Mouse (Mus musculus): ENCODE results near the gene Susd6.

GRCm38 (mm10) chr12:80863370-80863769, 73.1 kb downstream of the Susd6 start:
- TF ChIP-seq MYC (IDR thresholded peaks at IDR 0.05; ENCODE audit: low read depth, low read length) (no peak), NELFE (IDR thresholded peaks at IDR 0.05; ENCODE audit: low read depth, low read length) (no peak), RAD21 (IDR thresholded peaks at IDR 0.05; ENCODE audit: low read depth, low read length) (no peak), UBTF (IDR thresholded peaks at IDR 0.05; ENCODE audit: low read depth, low read length) (no peak), TBP (conservative IDR thresholded peaks at IDR 0.05; ENCODE audit: low read depth, low read length) (no peak), TCF12 (IDR thresholded peaks at IDR 0.05; ENCODE audit: low read depth, low read length) (no peak)

Measured in CH12.LX (cell line).